Mouse (Mus musculus) adrenal gland, adult 2 months (tissue): ENCODE measurements at regions not wholly inside any gene's neighbourhood (a gene's known extent, or its start where the extent isn't known, plus 50 kb on each side); places are given as distances from the start of the nearest gene placed in this dataset.

ENCODE experiments used
- DNase-seq: peaks from one replicate; pipeline ENCODE4 v3.0.0; 2021

- peak; percentile 5 for DNase-seq
Observed at GRCm38 (mm10) chr2:17290709-17291108, 440.6 kb downstream of the Nebl start.

DNA sequence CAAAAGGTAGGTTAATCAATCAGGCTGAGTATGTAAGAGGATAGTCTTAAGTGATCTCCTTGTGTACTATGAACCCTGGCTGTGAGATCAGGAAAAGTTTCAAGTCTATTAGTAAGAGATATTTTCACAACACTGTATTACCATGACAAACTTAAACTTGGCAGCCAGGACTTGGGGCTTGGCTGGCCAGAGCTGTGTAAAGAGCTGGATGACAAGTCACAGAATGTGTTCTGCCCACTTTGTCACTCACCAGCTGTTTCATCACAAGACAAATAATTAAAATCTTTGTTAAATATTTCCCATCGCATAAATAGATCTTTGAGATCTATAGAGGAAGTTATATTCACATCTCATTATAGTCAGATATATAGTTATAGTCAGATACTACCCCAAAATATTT, 443.7 kb downstream of the Nebl start:
- DNase-seq = peak; percentile 31

GRCm38 (mm10) chr2:17249960-17250359, 481.3 kb downstream of the Nebl start:
- no peak for DNase-seq

- no peak for DNase-seq
Observed at GRCm38 (mm10) chr2:17245821-17246220, 485.4 kb downstream of the Nebl start.

GRCm38 (mm10) chr2:17215607-17216006, 515.7 kb downstream of the Nebl start:
- DNase-seq = no peak

DNA sequence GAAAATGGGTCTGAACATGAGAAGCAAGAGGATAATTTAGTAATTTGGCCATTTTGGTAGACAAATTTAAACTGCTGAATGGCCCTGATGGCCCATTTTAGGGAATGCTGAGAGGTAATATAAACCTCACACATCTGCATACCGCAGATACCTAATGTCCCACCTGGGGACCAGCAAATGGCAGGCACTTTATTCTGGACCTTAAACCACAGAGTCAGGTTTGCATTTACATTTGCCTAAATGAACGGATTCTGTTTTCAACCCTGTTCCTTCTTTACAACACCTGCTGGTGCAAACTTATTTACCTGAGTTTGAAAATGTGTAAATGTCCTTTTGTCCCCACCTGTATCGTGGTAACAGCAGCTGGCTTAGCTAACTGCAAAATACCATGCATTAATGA, 516.4 kb downstream of the Nebl start:
- DNase-seq = no peak

- no peak for DNase-seq
Observed at GRCm38 (mm10) chr2:17212566-17212965, 518.7 kb downstream of the Nebl start.

GRCm38 (mm10) chr2:17211105-17211504, 520.2 kb downstream of the Nebl start:
- no peak for DNase-seq

GRCm38 (mm10) chr2:17193611-17194010, 537.7 kb downstream of the Nebl start:
- DNase-seq = no peak

- DNase-seq = no peak
Observed at GRCm38 (mm10) chr2:17189169-17189568, 542.1 kb downstream of the Nebl start.

GRCm38 (mm10) chr2:17187822-17188221, 543.4 kb downstream of the Nebl start:
- no peak for DNase-seq

- no peak for DNase-seq
Observed at GRCm38 (mm10) chr2:17183696-17184095, 547.6 kb downstream of the Nebl start.

DNA sequence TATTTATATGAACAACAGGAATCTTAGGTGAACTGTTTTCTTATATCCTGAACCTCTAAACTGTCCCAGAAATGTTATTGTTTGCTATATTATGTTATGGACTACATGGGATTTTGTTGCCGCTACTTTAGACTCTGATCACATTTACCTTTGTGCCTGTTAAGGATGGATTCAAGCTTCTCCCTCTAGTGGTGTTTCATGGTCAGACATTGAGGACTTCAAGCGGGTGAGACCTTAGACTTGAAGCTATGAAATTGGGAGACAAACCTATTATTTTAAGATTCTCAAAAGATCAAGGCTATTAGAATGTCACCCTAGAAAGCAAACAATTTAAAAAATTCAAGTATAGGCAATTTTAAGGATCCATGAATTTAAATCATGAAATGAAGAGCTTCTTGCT, 549.7 kb downstream of the Nebl start:
- DNase-seq = no peak

DNA sequence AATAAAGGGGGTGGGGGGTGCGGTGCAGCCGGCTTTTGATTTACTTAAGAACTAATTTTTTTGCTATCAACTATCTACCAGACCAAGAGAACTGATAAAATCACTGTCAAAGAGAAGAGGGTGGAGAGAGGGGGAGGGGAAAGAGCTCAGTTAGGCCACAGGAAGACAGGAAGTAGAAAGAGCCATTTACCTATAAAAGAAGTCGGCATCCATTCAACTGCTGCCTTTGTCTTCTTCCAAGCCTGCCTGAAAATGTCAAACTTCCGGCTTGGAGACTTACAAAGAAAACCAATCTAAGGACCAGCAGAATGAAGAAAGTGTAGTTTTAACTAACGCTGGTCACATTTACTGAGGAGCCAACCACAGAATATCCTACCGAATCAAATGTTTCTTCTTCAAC, 562.4 kb downstream of the Nebl start:
- DNase-seq = no peak

- DNase-seq = no peak
Observed at GRCm38 (mm10) chr2:17165016-17165415, 566.2 kb downstream of the Nebl start.

GRCm38 (mm10) chr2:17158463-17158862, 572.8 kb downstream of the Nebl start:
- DNase-seq = no peak

- DNase-seq = no peak
Observed at GRCm38 (mm10) chr2:17157336-17157735, 573.9 kb downstream of the Nebl start.

DNA sequence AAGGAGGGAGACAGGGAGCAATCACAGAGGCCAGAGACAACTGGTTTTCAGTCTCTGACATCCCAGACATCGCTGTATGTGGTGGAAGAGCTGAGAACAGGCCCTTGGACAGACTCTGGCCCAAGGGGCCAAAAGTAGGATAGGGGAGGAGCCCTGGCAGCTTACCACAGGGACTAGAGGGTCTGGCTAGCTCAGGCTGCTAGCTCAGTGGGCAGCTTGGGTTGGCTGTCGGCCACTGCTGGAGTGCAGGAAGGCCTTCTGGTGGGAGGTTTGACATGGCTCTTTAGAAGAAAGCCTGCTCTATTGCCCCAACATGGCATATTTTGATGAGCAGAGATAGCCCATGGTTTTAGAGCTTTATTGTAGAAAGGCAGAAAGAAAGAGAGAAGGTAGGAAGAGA, 575.7 kb downstream of the Nebl start:
- no peak for DNase-seq

GRCm38 (mm10) chr2:17123626-17124025, 607.6 kb downstream of the Nebl start:
- DNase-seq = no peak

GRCm38 (mm10) chr2:17117292-17117691, 614.0 kb downstream of the Nebl start:
- no peak for DNase-seq

GRCm38 (mm10) chr2:17111177-17111576, 620.1 kb downstream of the Nebl start:
- DNase-seq = no peak

GRCm38 (mm10) chr2:17101161-17101560, 630.1 kb downstream of the Nebl start:
- no peak for DNase-seq

DNA sequence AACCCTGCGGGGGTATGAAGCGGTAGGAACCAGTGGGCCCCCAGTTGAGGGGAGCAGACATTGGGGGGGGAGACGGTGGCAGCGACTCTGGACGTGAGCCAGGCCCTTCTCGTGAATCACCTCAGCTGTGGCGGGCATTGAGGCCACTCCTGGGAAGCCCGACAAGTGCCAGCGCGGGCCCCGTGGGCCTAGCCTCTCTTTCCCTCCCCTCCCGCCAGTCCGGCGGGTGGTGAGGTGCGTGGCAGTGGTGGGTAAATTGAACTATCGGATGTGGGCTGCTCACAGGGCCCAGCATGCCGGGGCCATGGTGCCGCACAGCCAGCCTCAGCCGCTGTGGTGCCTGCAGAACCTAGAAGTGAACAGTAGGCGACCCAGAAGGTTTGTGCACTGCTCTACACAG, 633.7 kb downstream of the Nebl start:
- DNase-seq = no peak

GRCm38 (mm10) chr2:17091454-17091853, 639.8 kb downstream of the Nebl start:
- no peak for DNase-seq

GRCm38 (mm10) chr2:17081266-17081665, 650.0 kb downstream of the Nebl start:
- no peak for DNase-seq
